Mouse (Mus musculus) intestine, embryonic 16.5 days (tissue): ENCODE measurements around the gene Zbtb8os. TPM values are rescaled to one million over a fixed set of nuclear protein-coding genes. Genes with fewer than 3 reads are reported as not detected.

Experiments used
- ATAC-seq: fragments of 200-750 bp; cut with Nextera tagmentation; 2 replicates; pipeline ENCODE4 v1.8.0; 2017; ENCODE audit warnings: moderate TSS enrichment, moderate library complexity
- H3K27ac ChIP-seq: fragments of 300-500 bp; sonication (generic); 2 replicates; pipeline ENCODE4 v1.5.1; 2014; ENCODE audit warnings: mild to moderate bottlenecking, low read length
- H3K27me3 ChIP-seq: fragments of 300-500 bp; sonication (generic); replicated peaks from 2 replicates; pipeline ENCODE4 v1.6.1; 2014; ENCODE audit warnings: low read length, control low read depth, mixed read lengths; ENCODE audit not compliant: control insufficient read depth, insufficient read depth
- H3K36me3 ChIP-seq: fragments of 300-500 bp; sonication (generic); 2 replicates; pipeline ENCODE4 v1.6.1; 2014; ENCODE audit warnings: low read length, control low read depth; ENCODE audit not compliant: control insufficient read depth, insufficient read depth
- H3K4me1 ChIP-seq: fragments of 300-500 bp; sonication (generic); 2 replicates; pipeline ENCODE4 v1.6.1; 2014; ENCODE audit warnings: low read length, control low read depth, mixed read lengths; ENCODE audit not compliant: control insufficient read depth, insufficient read depth
- H3K4me2 ChIP-seq: fragments of 300-500 bp; sonication (generic); 2 replicates; pipeline ENCODE4 v1.6.1; 2014; ENCODE audit warnings: low read depth, low read length, control low read depth
- H3K4me3 ChIP-seq: fragments of 300-500 bp; sonication (generic); 2 replicates; pipeline ENCODE4 v1.5.1; 2014; ENCODE audit warnings: mild to moderate bottlenecking, low read length
- H3K9ac ChIP-seq: fragments of 300-500 bp; sonication (generic); 2 replicates; pipeline ENCODE4 v1.6.1; 2014; ENCODE audit warnings: low read depth, low read length
- H3K9me3 ChIP-seq: fragments of 300-500 bp; sonication (generic); 2 replicates; pipeline ENCODE4 v1.6.1; 2016; ENCODE audit warnings: low read length, control low read depth; ENCODE audit not compliant: control insufficient read depth
- WGBS: fragments of 180-500 bp; shearing (Covaris S2); extraction: QIAGEN DNeasy Blood & Tissue Kit; methylation state at CpG from one replicate; pipeline ENCODE4 v1.1.7; 2014; 5-methylcytosine and 5-hydroxymethylcytosine counted together
- polyA plus RNA-seq: library from polyadenylated mRNA; unstranded; fragments of >200 nt; fragmentation: Nextera tagmentation; extraction: Ambion mirVana; gene quantifications from 2 replicates; pipeline ENCODE4 v1.2.1, GENCODE M21; 2015

Gene Zbtb8os
- polyA plus RNA-seq: 64.2 and 66.9 TPM in 2 replicates

GRCm38 (mm10) chr4:129335216-129336074, at the start of gene Zbtb8os, which contains the start of gene Rbbp4:
Gene Zbtb8os, plus strand, starts transcription at chr4:129335695.
Gene Rbbp4, minus strand, starts transcription at chr4:129335370.
- ATAC-seq: peak; percentile 98
- H3K4me3 ChIP-seq: peak within 1 kb of the TSS; percentile 77
- peak within 1 kb of the TSS; percentile 92 for H3K9ac ChIP-seq
- H3K36me3 ChIP-seq: no peaks in the 10 kb centered on the region
- peaks cover 18% of the 10 kb centered on the region for H3K4me1 ChIP-seq
- no peaks in the 10 kb centered on the region for H3K9me3 ChIP-seq
- H3K27ac ChIP-seq: peak within 1 kb of the TSS; percentile 99
- peak within 1 kb of the TSS; percentile 76 for H3K4me2 ChIP-seq
- under 1% methylated on average over 69 of the region's 73 CpGs for WGBS
- no peaks in the 10 kb centered on the region for H3K27me3 ChIP-seq

GRCm38 (mm10) chr4:129286001-129286682, 49.4 kb upstream of the Zbtb8os start:
- Histone ChIP-seq H3K36me3 (no peaks in the 10 kb centered on the region), H3K4me3 (no peak overlapping the region; the same call in 1 of the 2 replicates), H3K27me3 (peaks cover 8% of the 10 kb centered on the region; the same call in 1 of the 2 replicates), H3K4me1 (peaks cover 18% of the 10 kb centered on the region), H3K9me3 (no peaks in the 10 kb centered on the region), H3K27ac (no peak overlapping the region), H3K9ac (peak overlapping the region; percentile 24; the same call in 1 of the 2 replicates), H3K4me2 (peak overlapping the region; percentile 100)
- ATAC-seq: no peak
- 53% methylated on average over 5 of the region's 5 CpGs for WGBS

- H3K4me1 ChIP-seq: peaks cover 18% of the 10 kb centered on the region
- H3K9ac ChIP-seq: peak overlapping the region; percentile 72
- H3K4me2 ChIP-seq: peak overlapping the region; percentile 100
- peak overlapping the region; percentile 61 for H3K4me3 ChIP-seq
- H3K27me3 ChIP-seq: peaks cover 8% of the 10 kb centered on the region; the same call in 1 of the 2 replicates
- 3% methylated on average over 28 of the region's 28 CpGs for WGBS
- H3K27ac ChIP-seq: no peak overlapping the region
- peak; percentile 62 for ATAC-seq
- H3K9me3 ChIP-seq: no peaks in the 10 kb centered on the region
- H3K36me3 ChIP-seq: no peaks in the 10 kb centered on the region
These were observed 48.6 kb upstream of the Zbtb8os start for GRCm38 (mm10) chr4:129286683-129287471.

DNA sequence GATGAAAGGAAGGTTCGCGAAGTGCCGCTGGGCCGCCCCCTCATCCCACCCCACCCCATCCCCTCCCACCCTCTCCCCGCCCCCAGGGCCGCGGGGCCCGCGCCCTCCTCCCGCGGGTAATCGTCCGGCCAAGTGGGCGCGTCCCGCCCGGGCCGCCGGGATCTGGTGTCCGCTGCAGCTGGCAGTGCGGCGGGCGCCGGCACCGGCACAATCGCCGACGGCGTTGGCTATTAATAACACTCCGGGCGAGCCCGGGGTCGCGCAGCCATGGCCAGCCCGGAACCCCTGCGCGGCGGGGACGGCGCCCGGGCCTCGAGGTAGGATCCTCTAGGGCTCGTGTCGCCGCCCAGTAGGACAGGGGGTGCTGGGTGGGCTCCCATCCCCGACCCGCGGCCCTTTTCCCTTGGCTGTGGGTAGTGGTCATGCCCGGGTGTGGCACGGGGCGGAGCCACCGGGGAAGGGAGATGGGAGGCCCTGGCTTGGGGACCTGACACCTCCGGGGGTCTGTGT, 48.0 kb upstream of the Zbtb8os start, which contains the start of gene Sync:
Sync (plus strand) TSS at position 146 of the 510 bp plus-strand sequence.
- H3K36me3 ChIP-seq: no peaks in the 10 kb centered on the region
- peaks cover 8% of the 10 kb centered on the region; the same call in 1 of the 2 replicates for H3K27me3 ChIP-seq
- peak within 1 kb of the TSS; percentile 72 for H3K9ac ChIP-seq
- ATAC-seq: peak; percentile 49
- H3K4me1 ChIP-seq: peaks cover 18% of the 10 kb centered on the region
- peak within 1 kb of the TSS; percentile 100 for H3K4me2 ChIP-seq
- peak within 1 kb of the TSS; percentile 61 for H3K4me3 ChIP-seq
- no peaks in the 10 kb centered on the region for H3K9me3 ChIP-seq
- WGBS: 1% methylated on average over 41 of the region's 53 CpGs
- no peak within 1 kb of the TSS for H3K27ac ChIP-seq

- Histone ChIP-seq H3K4me2 (peak overlapping the region; percentile 100), H3K36me3 (no peaks in the 10 kb centered on the region), H3K27ac (no peak overlapping the region), H3K9me3 (no peaks in the 10 kb centered on the region), H3K27me3 (peaks cover 8% of the 10 kb centered on the region; the same call in 1 of the 2 replicates), H3K4me3 (peak overlapping the region; percentile 61; the same call in 1 of the 2 replicates), H3K4me1 (peaks cover 18% of the 10 kb centered on the region), H3K9ac (peak overlapping the region; percentile 72)
- WGBS: 45% methylated on average over 3 of the region's 3 CpGs
- ATAC-seq: 0 out of 2 replicates have a peak, but pooled peaks have one; percentile 26
These were observed 47.4 kb upstream of the Zbtb8os start for GRCm38 (mm10) chr4:129288067-129288466.

DNA sequence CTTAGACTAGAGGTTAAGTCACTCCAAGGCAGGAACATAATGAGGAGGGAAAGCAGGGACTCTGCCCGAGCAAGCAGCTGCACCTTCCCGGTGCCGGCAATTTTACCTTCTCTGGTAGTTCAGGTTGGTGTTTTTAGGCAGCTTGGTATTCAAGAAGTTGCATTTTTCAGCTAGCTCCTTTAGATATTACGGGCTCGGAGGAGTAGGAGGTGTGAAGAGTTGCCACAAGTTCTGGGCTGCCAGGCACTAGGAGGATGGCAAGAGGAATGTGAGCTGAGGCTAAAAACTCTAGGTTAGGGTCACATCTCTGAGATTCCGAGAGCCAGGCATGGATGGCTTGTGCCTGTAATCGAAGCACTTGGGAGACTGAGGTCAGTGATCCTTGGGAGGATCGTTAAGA, 45.8 kb upstream of the Zbtb8os start:
- Histone ChIP-seq H3K9ac (no peak overlapping the region), H3K4me1 (peaks cover 18% of the 10 kb centered on the region), H3K4me2 (no peak overlapping the region), H3K36me3 (no peaks in the 10 kb centered on the region), H3K27ac (no peak overlapping the region), H3K9me3 (no peaks in the 10 kb centered on the region), H3K27me3 (peaks cover 8% of the 10 kb centered on the region; the same call in 1 of the 2 replicates), H3K4me3 (no peak overlapping the region)
- 90% methylated on average over 8 of the region's 8 CpGs for WGBS
- ATAC-seq: no peak

DNA sequence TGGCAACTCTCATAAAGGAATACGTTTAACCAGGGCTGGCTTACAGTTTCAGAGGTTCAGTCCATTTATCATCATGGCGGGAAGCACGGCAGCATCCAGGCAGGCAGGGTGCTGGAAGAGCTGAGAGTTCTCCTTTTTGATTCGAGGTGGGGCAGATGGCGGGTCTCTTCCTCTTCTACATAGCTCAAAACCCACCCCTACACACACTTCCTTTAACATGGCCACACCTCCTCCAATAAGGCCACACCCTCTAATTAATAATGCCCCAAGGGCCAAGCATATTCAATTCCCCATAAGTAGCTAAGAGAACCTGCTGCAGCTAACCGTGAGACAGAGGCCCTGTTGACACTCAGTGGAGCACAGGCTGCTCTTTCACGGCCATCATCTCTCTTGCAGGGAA, 42.7 kb upstream of the Zbtb8os start:
- H3K4me2 ChIP-seq: no peak overlapping the region
- H3K27me3 ChIP-seq: no peaks in the 10 kb centered on the region
- H3K4me3 ChIP-seq: no peak overlapping the region
- no peak overlapping the region for H3K9ac ChIP-seq
- H3K27ac ChIP-seq: no peak overlapping the region
- no peaks in the 10 kb centered on the region for H3K36me3 ChIP-seq
- ATAC-seq: no peak
- H3K9me3 ChIP-seq: no peaks in the 10 kb centered on the region
- peaks cover 3% of the 10 kb centered on the region; the same call in 1 of the 2 replicates for H3K4me1 ChIP-seq
- 64% methylated on average over 7 of the region's 7 CpGs for WGBS

DNA sequence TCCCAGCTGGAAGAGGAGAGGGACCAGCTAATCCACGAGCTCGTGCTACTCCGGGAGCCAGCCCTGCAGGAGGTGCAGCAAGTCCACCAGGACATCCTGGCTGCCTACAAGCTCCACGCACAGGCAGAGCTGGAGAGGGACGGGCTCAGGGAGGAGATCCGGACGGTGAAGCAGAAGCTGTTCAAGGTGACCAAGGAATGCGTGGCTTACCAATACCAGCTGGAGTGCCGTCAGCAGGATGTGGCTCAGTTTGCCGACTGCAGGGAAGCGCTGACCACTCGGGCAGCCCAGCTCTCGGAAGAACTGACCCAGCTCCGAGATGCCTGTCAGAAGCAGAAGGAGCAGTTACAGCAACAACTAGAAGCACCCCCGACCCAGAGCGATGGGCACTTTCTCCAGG, 41.8 kb upstream of the Zbtb8os start:
- H3K27ac ChIP-seq: no peak overlapping the region
- no peak for ATAC-seq
- no peak overlapping the region for H3K4me2 ChIP-seq
- no peaks in the 10 kb centered on the region for H3K9me3 ChIP-seq
- H3K36me3 ChIP-seq: no peaks in the 10 kb centered on the region
- H3K4me1 ChIP-seq: peaks cover 5% of the 10 kb centered on the region; the same call in 1 of the 2 replicates
- 42% methylated on average over 16 of the region's 16 CpGs for WGBS
- no peak overlapping the region for H3K4me3 ChIP-seq
- H3K27me3 ChIP-seq: no peaks in the 10 kb centered on the region
- no peak overlapping the region; the same call in 1 of the 2 replicates for H3K9ac ChIP-seq
